Mouse (Mus musculus): ENCODE results near the gene St7l.
"Not testable (repeated sequence)": the region's sequence is repeated elsewhere in the genome, so short reads cannot be mapped to it uniquely, and the experiment has no call there.

Gene St7l

GRCm38 (mm10) chr3:104863786-104864650 lies at the start of gene St7l, which contains the start of gene Capza1:
St7l (plus strand) TSS chr3:104864005.
Capza1 (minus strand) TSS chr3:104864505.
- DNase-seq (ENCODE audit: extremely low read depth, low read depth): peak; percentile 95

- no peak for DNase-seq (ENCODE audit: extremely low read depth, low read depth)
Observed at GRCm38 (mm10) chr3:104814746-104815145, 49.1 kb upstream of the St7l start.

- DNase-seq (ENCODE audit: extremely low read depth, low read depth): no peak
Observed at GRCm38 (mm10) chr3:104815346-104815745, 48.5 kb upstream of the St7l start.

GRCm38 (mm10) chr3:104816130-104816529 lies 47.7 kb upstream of the St7l start:
- DNase-seq (ENCODE audit: extremely low read depth, low read depth): no peak

GRCm38 (mm10) chr3:104817481-104817990 lies 46.3 kb upstream of the St7l start:
- DNase-seq (ENCODE audit: extremely low read depth, low read depth): no peak

GRCm38 (mm10) chr3:104817991-104818748 lies 45.6 kb upstream of the St7l start, which contains the start of gene Mov10:
Mov10 (minus strand) TSS chr3:104818563.
- DNase-seq (ENCODE audit: extremely low read depth, low read depth): peak; percentile 95

- no peak for DNase-seq (ENCODE audit: extremely low read depth, low read depth)
Observed at GRCm38 (mm10) chr3:104818749-104819134, 45.1 kb upstream of the St7l start.

GRCm38 (mm10) chr3:104820426-104820825 lies 43.4 kb upstream of the St7l start:
- DNase-seq (ENCODE audit: extremely low read depth, low read depth): no peak

GRCm38 (mm10) chr3:104822413-104822812 lies 41.4 kb upstream of the St7l start:
- no peak for DNase-seq (ENCODE audit: extremely low read depth, low read depth)

- no peak for DNase-seq (ENCODE audit: extremely low read depth, low read depth)
Observed at GRCm38 (mm10) chr3:104835797-104836196, 28.0 kb upstream of the St7l start.

GRCm38 (mm10) chr3:104841049-104841448 lies 22.8 kb upstream of the St7l start:
- DNase-seq (ENCODE audit: extremely low read depth, low read depth): no peak

GRCm38 (mm10) chr3:104846601-104847000 lies 17.2 kb upstream of the St7l start:
- no peak for DNase-seq (ENCODE audit: extremely low read depth, low read depth)

GRCm38 (mm10) chr3:104854465-104854864 lies 9.3 kb upstream of the St7l start:
- DNase-seq (ENCODE audit: extremely low read depth, low read depth): no peak

- peak; percentile 95 for DNase-seq (ENCODE audit: extremely low read depth, low read depth)
Observed at GRCm38 (mm10) chr3:104854866-104855265, 8.9 kb upstream of the St7l start.

- peak; percentile 32 for DNase-seq (ENCODE audit: extremely low read depth, low read depth)
Observed at GRCm38 (mm10) chr3:104856106-104856505, 7.7 kb upstream of the St7l start.

GRCm38 (mm10) chr3:104858560-104858959 lies 5.2 kb upstream of the St7l start:
- peak; percentile 78 for DNase-seq (ENCODE audit: extremely low read depth, low read depth)

GRCm38 (mm10) chr3:104864651-104865340 lies 991 bp downstream of the St7l start:
- DNase-seq (ENCODE audit: extremely low read depth, low read depth): peak; percentile 65

GRCm38 (mm10) chr3:104865341-104865788 lies 1.6 kb downstream of the St7l start:
- peak; percentile 82 for DNase-seq (ENCODE audit: extremely low read depth, low read depth)

GRCm38 (mm10) chr3:104866674-104867073 lies 2.9 kb downstream of the St7l start:
- not testable (repeated sequence) for DNase-seq (ENCODE audit: extremely low read depth, low read depth)

GRCm38 (mm10) chr3:104869611-104870010 lies 5.8 kb downstream of the St7l start:
- no peak for DNase-seq (ENCODE audit: extremely low read depth, low read depth)

GRCm38 (mm10) chr3:104888585-104888984 lies 24.8 kb downstream of the St7l start:
- DNase-seq (ENCODE audit: extremely low read depth, low read depth): no peak
